Mouse (Mus musculus) olfactory bulb, adult 2 months (tissue): ENCODE measurements at regions not wholly inside any gene's neighbourhood (a gene's known extent, or its start where the extent isn't known, plus 50 kb on each side); places are given as distances from the start of the nearest gene placed in this dataset.

Source experiments
- CTCF ChIP-seq: fragments of 200-500 bp; IDR thresholded peaks from 2 replicates; pipeline ENCODE4 v1.5.1; 2012; ENCODE audit warnings: low read depth, mild to moderate bottlenecking, low read length, moderate library complexity; ENCODE audit not compliant: insufficient read depth
- POLR2A ChIP-seq: fragments of 200-500 bp; IDR thresholded peaks from 2 replicates; pipeline ENCODE4 v1.6.1; 2012; ENCODE audit warnings: mild to moderate bottlenecking, low read depth, low read length, moderate library complexity; ENCODE audit not compliant: insufficient read depth

- TF ChIP-seq CTCF (no peak), POLR2A (no peak)
Measured at GRCm38 (mm10) chr1:163150203-163150855, 64.9 kb upstream of the Mroh9 start.
